Mouse (Mus musculus) large intestine, adult 2 months (tissue): ENCODE data around the gene Npdc1. TPM values are rescaled to one million over a fixed set of nuclear protein-coding genes. Genes with fewer than 3 reads are reported as not detected.

ENCODE experiments used
- DNase-seq: peaks from one replicate; pipeline ENCODE4 v3.0.0-alpha.2; 2012; ENCODE audit warnings: low read depth, low spot score
- WGBS: fragments of 180-500 bp; shearing (Covaris S2); methylation state at CpG from one replicate; pipeline ENCODE4 v1.1.7; 2018; 5-methylcytosine and 5-hydroxymethylcytosine counted together
- polyA plus RNA-seq: library from polyadenylated mRNA; depleted of rRNA; stranded (reverse); fragments of >200 nt; gene quantifications from 2 replicates; pipeline ENCODE4 v1.2.3, GENCODE M21; 2012; rRNA removed

Npdc1 gene
- 91.9 and 126 TPM in 2 replicates for polyA plus RNA-seq

DNA sequence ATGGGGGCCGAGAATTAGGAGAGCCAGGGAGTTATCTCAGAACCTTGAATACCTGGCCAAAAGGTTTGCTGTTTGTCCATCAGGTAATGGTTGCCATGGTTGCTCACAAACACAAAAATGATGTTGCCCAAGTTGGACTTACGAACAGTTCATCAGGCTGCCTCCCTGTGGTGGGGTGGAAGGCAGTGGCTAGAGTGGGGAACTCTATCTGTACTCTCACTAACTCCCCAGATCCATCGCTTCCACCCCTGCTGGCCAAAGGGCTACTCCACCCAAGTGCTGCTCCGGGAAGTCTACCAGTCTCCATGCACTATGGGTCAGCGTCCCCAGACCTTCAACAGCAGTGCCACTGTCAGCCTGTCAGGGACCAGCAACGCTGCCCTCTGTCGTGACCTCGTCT, at the start of gene Npdc1:
Npdc1 (plus strand) TSS at position 301 of the 400 bp plus-strand sequence.
- no peak for DNase-seq
- 82% methylated on average over 8 of the region's 8 CpGs for WGBS

DNA sequence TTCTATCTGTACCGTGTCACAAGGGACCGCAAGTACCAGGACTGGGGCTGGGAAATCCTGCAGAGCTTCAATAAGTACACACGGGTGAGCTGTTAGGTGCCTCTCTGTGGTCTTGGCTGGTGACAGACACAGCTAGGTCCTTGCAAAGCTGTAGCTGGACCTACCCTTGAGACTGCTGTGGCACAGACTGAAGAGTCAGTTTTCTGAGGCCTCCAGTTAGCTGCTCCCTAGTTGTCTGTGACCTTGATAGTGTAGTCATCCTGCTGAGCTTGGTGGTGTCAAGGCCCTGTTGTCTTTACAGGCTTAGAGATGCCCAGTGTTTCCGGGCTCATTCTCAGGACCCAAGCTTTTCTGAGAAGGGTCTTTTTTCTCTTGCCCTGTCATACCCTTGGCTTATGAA, 49.7 kb upstream of the Npdc1 start:
- WGBS, result 93% methylated on average over 4 of the region's 4 CpGs
- DNase-seq, result no peak

- DNase-seq, result no peak
- whole genome bisulfite sequencing, result 100% methylated on average over 3 of the region's 3 CpGs
These were observed 48.5 kb upstream of the Npdc1 start for GRCm38 (mm10) chr2:25350701-25351100.

DNA sequence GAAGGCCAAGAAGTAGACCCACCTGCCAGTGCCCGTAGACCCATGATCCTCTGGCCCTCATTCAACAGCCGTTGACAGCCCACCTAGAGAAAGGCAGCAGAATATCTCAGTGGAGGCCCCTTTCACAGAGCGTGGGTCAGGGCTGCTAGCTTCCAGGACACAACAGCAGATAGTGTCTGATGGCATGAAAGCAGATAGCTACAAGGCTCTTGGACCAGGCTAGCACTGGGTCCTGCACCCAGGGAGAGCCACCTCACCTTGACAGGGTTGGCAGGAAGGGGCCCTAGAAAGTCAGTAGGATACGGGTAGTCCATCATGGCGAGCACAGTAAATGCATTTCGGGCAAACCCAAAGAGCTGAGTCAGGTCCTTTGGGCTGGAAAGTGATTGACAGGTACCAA, 44.9 kb upstream of the Npdc1 start:
- no peak for DNase-seq
- 85% methylated on average over 6 of the region's 6 CpGs for WGBS

DNA sequence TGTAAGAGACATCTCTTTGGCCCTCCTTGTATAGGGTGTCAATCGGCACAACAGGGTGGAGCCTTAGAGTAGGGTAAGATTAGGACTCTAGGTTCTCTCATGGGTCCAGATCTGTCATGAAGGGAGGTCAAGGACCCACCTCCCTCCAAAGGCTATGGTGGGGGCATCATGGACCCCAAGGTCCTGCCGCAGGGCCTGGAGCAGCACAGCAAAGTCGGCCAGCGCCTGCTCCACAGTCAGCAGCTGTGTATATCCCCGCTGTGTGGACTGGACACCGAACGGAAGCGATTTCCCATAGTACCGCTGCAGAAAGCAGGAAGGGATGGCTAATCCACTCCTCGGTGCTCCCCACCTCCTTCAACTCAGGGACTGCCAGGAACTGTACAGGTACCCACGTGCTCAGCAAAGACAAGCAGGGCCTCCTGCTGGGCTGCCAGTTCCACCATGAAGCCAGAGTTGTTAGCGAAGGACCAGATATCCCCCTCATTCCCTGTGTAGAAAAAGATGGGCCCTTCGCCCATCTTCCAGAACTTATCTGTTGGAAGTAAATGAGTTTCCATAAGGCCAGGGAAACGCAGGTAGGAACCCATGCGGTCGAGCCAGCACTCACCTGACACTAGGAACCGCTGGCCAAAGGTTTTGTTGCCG, 43.6 kb upstream of the Npdc1 start:
- WGBS, result 39% methylated on average over 18 of the region's 18 CpGs
- DNase-seq, result no peak

GRCm38 (mm10) chr2:25356208-25357079, 42.7 kb upstream of the Npdc1 start, which contains the start of gene Dpp7:
Gene Dpp7 (minus strand): TSS chr2:25356359.
- DNase-seq, result no peak

DNA sequence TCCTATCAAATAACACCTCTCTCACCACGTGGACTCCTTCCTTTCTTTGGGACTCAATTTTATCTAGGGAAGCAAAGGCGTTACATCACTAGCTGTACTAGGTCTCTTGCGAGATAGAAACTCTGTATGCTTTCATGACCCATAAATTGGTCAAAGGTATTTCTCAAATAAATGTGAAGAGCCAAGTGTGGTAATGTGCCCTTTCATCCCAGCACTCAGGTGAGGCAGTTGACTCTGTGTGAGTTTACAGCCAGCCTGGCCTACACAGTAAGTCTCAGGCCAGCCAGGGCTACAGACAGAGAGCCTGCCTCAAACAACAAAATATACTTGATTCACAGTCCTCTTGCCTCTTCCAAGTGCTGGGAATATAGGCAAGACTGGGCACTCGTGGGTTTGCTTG, 39.3 kb upstream of the Npdc1 start:
- no peak for DNase-seq
- 74% methylated on average over 4 of the region's 4 CpGs for WGBS

More at GRCm38 (mm10) chr2:25356208-25357079, 42.7 kb upstream of the Npdc1 start, which contains the start of gene Dpp7:
- WGBS, result 4% methylated on average over 13 of the region's 13 CpGs

DNA sequence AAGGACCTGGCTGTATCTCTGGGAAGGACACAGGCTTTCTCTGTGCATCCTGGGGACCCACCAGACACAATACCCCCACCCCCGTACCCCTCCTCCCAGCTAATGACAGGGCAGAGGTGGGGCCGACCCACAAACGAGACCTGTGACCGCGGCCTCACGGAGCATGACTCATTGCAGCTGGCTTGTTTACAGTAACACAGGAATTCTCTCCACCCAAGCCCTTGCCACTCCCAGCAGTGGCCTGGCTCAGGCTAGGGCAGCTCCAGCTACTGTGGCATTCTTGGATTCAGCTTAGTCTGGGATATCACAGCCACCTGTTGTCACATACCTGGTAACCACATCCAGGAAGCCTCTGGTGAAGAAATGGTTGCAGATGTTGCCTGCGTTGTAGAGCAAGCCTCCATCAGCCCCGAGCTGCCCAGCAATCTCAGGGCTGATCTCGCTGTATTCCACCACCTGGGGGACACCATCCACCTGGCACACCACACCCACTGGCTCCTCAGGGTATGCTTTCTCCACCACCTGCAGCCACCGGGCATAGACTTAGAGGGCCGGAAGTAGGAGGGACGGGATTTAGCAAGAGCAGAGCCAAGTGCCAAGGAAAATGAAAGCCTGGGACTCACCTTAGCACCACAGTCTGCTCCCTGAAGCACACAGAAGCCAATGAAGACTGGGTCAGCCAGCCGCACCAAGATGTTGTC, 35.5 kb upstream of the Npdc1 start:
- peak; percentile 78 for DNase-seq
- WGBS, result 24% methylated on average over 13 of the region's 13 CpGs

- DNase-seq, result no peak
- 58% methylated on average over 4 of the region's 4 CpGs for WGBS
These were observed 34.8 kb upstream of the Npdc1 start for GRCm38 (mm10) chr2:25364313-25364712.

DNA sequence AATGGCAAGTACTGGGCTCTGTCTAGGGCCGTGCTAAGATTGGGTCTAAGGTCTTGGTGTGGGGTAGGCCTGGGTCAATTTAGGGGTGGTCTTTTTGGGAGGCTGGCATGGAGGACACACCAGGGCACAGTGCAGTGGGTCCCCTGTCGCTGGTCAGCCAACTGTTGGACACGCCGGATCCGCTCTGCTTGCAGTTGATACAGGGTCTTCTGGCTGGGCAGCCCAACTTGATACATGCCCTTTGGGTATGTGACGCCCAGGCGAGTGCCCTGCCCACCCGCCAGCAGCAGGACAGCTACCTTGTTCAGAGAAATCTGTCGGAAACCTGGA, 34.4 kb upstream of the Npdc1 start:
- 38% methylated on average over 9 of the region's 9 CpGs for WGBS
- no peak for DNase-seq

DNA sequence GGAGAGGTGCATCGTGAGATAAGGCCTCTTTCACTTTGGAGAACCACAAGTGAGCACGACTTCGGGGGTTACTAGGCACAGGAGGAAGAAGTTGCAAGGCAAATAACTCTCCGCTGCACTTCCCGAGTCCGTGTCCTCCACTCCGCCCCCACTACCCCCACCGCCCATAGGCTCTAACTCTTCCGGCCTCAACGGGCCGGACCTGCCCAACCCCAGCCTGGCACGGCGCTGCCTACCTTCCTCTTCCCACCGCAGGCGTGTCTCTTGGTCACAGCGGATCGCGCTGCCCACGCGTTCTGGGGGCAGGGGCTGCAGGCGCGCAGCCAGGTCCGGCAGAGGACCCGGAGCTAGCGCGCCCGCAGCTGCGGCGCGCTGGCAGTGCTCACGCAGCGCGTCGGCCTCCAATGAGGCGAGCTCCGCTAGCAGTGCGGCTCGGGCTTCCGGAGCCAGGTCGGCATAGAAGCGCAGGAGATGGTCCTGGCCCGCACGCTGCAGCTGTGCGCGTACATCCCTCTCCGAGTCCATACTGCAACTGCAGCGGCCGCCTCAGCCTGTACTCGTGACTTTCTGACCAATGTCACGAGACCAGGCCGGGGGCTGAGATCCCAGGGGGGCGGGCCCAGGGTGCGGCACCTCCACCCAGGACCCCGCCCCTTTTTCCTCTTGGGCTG, 33.9 kb upstream of the Npdc1 start, which contains the start of gene Uap1l1:
Uap1l1 (minus strand) TSS at position 592 of the 671 bp plus-strand sequence.
- WGBS, result under 1% methylated on average over 54 of the region's 54 CpGs

GRCm38 (mm10) chr2:25369996-25370395, 29.2 kb upstream of the Npdc1 start:
- 91% methylated on average over 3 of the region's 3 CpGs for WGBS

More for the DNA sequence above, 33.9 kb upstream of the Npdc1 start, which contains the start of gene Uap1l1:
- no peak for DNase-seq

DNA sequence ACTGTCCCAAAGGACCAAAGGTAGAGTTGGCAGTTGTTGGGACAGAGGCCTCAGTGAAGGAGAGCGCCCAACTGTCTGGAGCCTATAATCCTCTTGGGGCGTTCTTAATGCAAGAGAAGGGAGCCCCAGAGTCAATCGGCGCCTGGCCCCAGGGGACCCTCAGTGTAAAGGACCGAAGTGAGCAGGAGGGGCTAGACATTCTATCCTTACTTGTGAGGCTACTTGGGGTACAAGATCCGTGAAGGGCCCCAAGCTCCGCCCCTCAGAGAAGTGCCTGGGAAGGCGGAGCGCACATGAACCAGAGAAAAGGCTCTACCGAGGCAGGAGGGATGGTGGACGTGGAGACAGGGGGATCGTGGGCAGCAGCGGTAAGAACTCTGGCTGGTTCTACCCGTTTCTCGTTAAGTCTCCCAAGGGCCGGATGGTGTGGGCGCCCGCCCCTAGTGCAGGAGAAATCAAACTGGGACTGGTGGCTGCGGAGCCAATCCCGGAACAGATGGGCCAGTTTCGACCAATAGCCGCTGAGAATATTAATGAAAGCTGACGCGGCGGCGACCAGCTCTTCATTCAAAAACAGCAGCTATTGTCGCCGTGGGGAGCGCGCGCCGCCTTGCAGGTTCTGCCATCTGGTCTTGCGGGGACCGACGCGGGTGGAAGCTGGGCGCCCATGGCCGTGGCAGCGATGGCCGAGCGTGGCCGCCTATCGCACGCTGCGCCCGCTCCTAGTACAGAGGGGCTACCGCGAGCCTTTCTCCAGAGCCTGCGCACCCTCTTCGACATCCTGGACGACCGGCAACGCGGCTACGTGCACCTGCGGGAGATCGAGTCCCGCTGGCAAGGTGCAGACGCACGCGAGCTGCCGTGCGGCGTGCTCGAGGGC, 27.1 kb upstream of the Npdc1 start, which contains the start of gene Sapcd2:
Sapcd2 (plus strand) TSS at position 558 of the 880 bp plus-strand sequence.
- no peak for DNase-seq
- 2% methylated on average over 65 of the region's 65 CpGs for WGBS

More at GRCm38 (mm10) chr2:25369996-25370395, 29.2 kb upstream of the Npdc1 start:
- no peak for DNase-seq

DNA sequence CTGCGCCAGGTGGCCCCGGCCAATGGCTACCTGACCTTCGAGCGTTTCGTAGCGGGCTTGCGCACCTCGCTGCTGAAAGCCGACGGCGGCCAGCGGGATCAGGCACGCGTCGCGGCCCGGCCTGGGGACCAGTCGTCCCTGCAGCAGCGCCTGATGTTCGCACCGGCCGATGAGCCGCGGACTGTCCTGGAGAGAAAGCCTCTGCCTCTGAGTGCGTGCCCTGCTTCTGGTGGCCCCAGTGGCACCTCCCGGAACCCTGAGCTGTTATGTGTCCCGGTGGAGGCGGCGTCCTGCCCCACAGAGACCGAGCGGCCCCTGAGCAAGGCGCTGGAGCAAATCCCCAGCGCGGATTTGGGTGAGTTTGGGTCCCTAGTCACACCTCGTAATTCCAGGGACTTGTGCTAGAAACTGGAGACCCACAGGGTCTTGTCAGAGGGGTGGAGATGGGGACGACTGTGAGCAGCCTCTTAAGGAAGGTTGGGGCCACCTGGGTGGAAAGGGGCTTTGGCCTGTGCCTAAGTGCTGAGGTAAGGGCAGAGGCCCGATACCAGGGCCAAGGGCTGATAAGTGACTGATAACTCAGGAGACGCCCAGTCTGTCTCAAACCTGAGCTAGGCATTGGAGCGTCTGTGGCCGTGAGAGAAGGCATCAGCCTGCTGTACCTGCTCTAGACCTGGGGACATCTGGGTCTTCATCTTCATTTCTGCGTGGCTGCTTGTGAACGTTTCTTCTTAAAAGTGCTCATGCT, 26.3 kb upstream of the Npdc1 start:
- 2% methylated on average over 42 of the region's 42 CpGs for WGBS

DNA sequence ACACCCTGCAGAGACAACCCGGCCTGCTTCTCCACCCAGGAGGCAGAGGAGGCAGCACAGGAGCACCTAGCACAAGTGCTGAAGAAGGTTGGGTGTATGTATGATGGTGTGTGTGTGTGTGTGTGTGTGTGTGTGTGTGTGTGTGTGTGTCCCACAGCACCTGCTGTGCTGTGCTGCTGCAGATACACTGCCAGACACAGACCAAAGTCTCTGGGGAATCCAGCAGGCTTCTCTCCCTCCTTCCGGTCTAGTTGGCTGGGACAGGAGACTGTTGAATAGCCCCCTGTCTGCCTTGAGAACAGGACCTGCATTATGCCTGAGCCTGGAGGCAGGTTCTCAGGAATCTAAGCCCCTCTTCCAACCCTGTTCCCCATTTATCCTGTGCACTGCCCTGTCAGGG, 25.7 kb upstream of the Npdc1 start:
- no peak for DNase-seq
- WGBS, result 13% methylated on average over 2 of the region's 2 CpGs

More for the DNA sequence above, 26.3 kb upstream of the Npdc1 start:
- no peak for DNase-seq

- 67% methylated on average over 4 of the region's 4 CpGs for WGBS
- no peak for DNase-seq
These were observed 22.6 kb upstream of the Npdc1 start for GRCm38 (mm10) chr2:25376589-25376988.

DNA sequence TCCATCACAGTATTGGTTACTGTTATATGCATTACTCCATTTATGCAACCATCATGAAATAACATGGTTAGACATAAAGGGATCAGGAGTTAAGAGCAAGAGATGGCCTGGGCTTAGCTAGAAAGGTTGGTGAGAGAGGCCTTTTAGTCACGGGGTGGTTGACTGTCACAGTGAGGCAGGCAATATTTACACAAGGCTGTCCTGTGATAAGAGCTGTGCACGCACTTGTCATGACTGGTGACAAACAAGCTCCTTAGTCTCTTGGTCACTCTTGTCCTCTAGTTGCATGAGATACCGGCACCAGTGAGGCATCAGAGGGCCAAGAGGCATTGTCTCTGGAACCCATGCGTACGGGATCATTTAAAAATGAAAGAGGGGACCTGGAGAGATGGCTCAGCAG, 14.7 kb upstream of the Npdc1 start:
- no peak for DNase-seq
- 61% methylated on average over 5 of the region's 5 CpGs for WGBS

DNA sequence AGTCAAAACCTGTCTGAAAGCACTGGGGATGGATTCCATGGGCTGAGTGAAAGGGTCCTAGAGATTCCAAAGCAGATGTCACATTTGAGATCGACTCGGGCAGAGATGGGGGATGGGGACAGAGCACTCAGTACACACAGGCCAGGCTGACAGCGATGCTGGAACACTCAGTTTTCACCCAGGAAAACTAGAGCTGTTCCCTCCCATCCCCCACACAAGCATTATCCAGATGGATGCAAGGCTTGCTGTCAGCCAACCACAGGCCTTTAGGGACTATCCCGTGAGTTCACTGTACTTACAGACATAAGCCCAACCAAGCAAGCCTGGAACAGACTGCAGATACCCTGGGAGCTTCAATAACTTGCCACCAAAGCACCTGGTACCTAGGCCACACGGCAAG, 7.9 kb upstream of the Npdc1 start:
- no peak for DNase-seq
- 79% methylated on average over 5 of the region's 5 CpGs for WGBS
